Mouse (Mus musculus): ENCODE data around the gene Gm20388.

The Gm20388 gene

DNA sequence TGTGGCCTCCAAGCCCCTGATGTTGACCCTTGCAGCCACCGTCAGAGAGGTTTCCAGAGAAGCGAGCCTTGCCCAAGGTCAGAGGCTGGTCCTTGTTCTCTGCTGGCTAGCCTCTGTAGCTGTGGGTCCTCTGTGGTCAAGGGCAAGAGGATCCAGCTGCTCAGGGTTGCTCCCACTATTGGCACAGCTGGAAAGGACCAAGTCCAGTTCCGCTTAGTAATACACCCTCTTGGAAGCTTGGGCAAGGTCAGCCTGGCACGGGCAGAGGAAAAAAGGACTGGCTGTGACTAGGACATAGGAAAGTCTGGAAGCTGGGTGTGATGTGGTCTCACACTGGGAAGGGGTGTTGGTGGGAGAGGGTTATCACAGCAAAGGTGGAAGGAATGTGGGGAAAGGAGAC lies 538.5 kb downstream of the Gm20388 start:
- DNase-seq (ENCODE audit: extremely low spot score, low read depth, low spot score) = no peak

DNA sequence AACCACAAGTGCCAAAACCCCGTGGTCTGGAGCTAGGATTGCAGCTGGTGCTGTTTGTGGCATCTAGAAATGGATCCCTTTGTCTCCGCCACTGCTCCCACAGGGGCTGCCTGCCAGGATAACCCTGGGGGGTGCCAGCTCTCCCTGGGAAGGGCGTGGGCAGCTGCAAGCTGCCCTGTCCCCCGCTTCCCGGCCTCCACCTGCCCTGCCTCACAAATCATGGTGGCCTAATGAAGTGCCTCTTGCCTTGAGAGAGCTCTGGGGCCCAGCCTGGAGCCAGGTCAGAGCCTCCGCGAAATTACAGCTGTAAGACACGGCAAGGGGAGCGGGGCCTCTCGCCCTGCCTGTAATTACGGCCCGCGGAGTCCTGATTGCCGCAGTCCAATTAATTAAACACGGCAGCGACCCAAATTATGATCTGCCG lies 539.0 kb downstream of the Gm20388 start:
- no peak for DNase-seq (ENCODE audit: extremely low spot score, low read depth, low spot score)

DNA sequence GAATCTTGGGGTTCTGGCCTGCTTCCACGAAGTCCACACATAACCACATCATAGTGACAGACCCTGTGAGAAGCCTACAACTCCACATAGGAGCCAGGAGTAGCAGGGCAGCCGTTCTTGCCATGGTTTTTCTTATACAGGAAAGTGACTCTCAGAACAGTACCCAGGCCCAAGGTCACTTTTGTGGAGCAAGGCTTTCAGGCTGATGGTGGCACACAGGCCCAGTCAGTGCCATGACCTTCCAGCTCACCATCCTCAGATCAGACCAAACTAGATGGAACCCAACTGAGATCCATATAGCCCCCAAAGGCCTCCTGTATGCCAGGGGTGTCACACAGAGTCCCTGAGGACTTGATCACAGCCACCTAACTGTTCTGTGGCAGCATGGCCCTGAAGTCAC lies 541.5 kb downstream of the Gm20388 start:
- no peak for DNase-seq (ENCODE audit: extremely low spot score, low read depth, low spot score)

DNA sequence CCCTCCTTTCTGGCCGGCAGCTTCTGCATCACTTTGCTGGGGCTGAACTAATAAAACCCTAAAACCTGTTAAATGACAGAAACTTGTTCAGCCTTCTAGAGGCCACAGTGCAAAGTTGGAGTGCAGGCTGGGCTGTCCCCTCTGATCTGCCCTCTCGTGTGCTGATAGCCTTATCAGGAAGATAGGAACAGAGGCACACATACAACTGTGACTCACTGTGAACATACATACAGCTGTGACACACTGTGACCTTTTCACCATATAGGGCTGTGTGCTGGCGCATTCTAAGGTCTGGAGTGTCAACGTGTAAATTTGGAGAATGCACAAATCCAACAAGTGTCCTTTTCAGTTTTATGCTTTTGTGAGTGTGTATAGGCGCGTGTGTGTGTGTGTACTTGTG lies 543.8 kb downstream of the Gm20388 start:
- DNase-seq (ENCODE audit: extremely low spot score, low read depth, low spot score) = no peak

- DNase-seq (ENCODE audit: extremely low spot score, low read depth, low spot score) = no peak
Measured at GRCm38 (mm10) chr8:120460375-120460774, 549.7 kb downstream of the Gm20388 start.

GRCm38 (mm10) chr8:120462119-120462551 lies 551.5 kb downstream of the Gm20388 start:
- no peak for DNase-seq (ENCODE audit: extremely low spot score, low read depth, low spot score)

DNA sequence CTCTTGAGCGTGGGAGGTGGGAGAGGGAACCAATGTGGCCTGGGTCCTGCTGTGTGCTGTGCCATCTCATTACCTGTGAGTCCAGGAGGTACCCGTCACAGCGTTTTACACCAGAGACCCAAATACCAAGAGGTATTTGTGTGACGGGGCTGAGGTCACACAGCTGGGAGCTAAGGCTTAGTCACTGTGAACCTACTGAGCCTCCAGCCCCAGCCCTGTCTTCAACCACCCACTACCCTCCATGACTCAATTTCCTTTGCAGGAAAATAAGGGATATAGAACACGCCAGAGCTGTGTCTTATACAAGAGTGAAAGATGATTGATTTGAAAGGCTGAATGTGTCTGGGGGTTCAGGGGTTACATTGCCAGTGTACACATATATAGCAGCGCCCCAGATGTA lies 552.0 kb downstream of the Gm20388 start:
- DNase-seq (ENCODE audit: extremely low spot score, low read depth, low spot score) = no peak

GRCm38 (mm10) chr8:120463918-120464584 lies 553.4 kb downstream of the Gm20388 start:
- no peak for DNase-seq (ENCODE audit: extremely low spot score, low read depth, low spot score)

- DNase-seq (ENCODE audit: extremely low spot score, low read depth, low spot score) = no peak
Measured at GRCm38 (mm10) chr8:120464585-120464937, 553.9 kb downstream of the Gm20388 start.

DNA sequence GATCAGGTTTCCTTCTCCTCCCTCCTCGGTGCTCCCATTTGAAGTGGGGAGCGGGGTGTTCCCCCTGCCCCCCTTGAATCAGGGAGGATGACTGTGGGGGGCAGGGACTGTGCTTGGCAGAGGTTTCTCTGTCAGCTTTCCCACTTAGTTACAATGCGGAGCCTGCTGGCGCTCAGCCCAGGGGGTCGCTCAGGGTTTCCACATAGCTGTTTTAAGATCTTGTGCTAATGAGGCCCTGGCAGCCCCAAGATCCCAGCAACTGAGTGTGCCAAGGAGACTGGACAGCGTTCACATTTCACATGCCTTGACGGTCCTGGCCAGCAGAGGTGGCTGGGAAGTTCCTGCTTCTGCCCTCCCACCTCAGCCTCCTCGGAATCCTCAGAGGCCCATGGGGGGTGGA lies 555.1 kb downstream of the Gm20388 start:
- DNase-seq (ENCODE audit: extremely low spot score, low read depth, low spot score) = no peak

- DNase-seq (ENCODE audit: extremely low spot score, low read depth, low spot score) = no peak
Measured at GRCm38 (mm10) chr8:120466266-120466665, 555.6 kb downstream of the Gm20388 start.

DNA sequence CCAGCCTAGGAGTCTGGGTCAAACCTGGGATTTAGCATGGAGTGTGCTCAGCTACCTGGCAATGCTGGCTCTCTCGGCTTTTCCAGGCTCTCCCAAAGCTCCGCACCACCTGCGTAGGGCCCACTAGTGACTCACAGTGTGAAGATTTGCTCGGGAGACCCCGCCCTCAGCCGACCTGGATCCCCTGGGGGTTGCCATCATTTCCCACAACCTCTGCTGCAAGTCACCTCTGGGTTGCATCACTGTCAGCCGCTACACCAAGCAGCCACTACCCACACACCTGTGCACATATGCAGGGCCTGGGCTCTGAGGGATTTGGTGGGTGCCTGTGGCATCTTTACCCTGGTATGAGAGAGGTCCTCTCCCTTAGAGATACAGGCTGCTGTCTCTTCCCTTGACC lies 557.0 kb downstream of the Gm20388 start:
- no peak for DNase-seq (ENCODE audit: extremely low spot score, low read depth, low spot score)

DNA sequence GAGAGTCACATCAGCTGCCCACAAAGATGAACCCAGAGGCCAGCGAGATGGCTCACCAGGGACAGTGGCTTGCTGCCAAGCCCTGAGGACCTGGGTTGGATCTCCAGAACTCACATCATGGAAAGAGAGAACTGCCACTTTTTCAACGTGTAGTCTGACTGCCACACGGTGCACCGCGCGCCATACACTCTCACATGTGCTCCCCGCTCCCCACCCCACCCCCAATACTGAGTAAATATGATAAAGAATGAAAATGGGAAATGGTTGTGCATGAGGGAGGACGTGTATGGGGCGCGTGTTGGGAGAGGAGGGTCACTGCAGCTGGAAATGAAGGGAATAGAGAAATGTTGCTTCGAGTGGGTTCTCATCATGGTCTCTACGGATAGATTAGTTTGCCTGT lies 559.5 kb downstream of the Gm20388 start:
- DNase-seq (ENCODE audit: extremely low spot score, low read depth, low spot score) = no peak

DNA sequence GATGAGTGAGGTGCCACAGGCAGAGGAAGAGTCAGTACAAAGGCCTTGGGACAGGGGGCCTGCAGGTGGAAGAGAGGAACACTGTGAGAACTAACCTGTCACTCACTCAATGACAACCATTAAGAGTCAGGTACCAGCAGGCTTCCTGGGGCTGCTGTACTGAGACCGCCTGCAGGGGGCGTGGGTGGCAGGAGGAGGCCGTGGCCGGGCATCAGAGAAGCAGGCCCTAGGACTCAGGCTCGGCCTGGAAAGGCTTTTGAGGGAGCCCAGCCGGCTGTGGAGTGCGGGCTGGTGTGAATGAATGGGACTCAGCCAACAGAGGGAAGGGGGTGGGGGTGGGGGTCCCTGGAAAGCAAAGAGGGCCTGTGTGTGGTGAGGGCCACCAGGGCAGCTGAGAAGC lies 560.5 kb downstream of the Gm20388 start:
- no peak for DNase-seq (ENCODE audit: extremely low spot score, low read depth, low spot score)

GRCm38 (mm10) chr8:120471752-120472151 lies 561.1 kb downstream of the Gm20388 start:
- DNase-seq (ENCODE audit: extremely low spot score, low read depth, low spot score) = no peak

- DNase-seq (ENCODE audit: extremely low spot score, low read depth, low spot score) = no peak
Measured at GRCm38 (mm10) chr8:120472230-120472629, 561.6 kb downstream of the Gm20388 start.

- DNase-seq (ENCODE audit: extremely low spot score, low read depth, low spot score) = no peak
Measured at GRCm38 (mm10) chr8:120473729-120474364, 563.2 kb downstream of the Gm20388 start.

DNA sequence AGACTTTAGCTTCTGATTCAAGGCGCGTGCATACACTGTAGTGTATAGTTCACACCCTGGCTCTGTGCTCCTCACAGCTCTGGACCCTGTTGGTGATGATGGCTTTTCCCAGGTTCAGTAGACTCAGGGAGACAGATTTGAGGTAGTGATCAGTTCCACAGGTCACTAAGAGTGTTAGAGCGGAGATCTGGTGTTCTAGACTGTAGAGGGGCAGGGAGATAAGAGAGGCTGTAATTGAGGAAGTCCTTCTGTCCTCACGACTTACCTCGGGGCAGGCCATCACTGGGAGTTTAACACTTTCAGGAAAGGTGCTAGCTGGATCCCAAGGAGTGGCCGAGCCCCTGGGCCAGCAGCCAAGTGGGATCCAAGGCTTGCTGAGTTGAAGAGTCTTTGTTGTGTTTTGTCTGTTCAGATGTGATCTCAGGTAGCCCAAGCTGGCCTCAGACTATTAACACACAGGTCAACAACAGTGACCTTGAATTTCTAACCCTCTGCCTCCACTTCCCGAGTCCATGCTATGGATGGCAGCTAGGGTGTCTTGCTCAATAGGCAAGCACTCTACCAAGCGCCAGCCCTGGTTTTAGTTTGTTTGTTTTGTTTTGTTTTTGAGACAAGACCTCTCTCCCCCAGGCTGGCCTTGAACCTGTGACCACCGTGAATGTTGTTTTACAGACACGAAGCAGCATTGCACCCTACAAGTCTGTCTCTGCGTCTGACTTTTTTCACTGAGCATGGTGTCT lies 564.0 kb downstream of the Gm20388 start:
- no peak for DNase-seq (ENCODE audit: extremely low spot score, low read depth, low spot score)

DNA sequence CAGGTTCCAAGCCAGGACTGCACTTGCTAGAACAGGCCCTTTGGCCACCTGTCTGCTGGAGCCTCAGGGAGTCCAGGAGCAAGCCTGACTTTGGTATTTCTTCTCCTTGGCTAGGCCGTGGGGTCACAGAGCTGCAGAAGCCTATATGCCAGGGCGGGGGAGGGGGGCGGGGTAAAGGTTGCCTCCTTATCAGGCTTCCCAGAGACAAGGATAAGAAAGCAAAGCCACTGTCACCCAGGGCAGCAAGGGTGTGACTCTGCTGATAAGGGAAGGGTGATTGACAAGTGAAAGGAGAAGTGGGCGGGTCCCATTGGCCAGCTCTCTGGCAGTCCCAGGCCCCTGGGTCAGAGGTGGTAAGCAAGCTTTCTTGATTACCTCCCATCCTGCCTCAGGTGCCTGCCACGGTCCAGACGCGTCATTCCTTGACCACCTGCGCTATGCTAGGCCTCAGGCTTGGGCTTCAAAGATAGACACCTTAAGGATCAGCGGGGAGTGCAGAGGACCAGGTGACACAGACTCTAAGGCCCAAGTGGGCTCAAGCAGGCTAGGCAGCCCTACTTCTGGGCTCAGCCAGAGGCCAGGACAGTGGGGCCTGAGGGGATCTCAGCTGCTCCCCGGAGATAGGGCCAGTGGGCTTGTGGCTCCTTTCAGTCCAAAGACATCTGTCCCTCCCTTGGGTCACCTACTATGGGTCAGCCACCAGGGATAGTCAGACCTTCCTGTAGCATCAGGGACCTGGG lies 565.0 kb downstream of the Gm20388 start:
- no peak for DNase-seq (ENCODE audit: extremely low spot score, low read depth, low spot score)

GRCm38 (mm10) chr8:120476711-120477575 lies 566.3 kb downstream of the Gm20388 start:
- no peak for DNase-seq (ENCODE audit: extremely low spot score, low read depth, low spot score)

DNA sequence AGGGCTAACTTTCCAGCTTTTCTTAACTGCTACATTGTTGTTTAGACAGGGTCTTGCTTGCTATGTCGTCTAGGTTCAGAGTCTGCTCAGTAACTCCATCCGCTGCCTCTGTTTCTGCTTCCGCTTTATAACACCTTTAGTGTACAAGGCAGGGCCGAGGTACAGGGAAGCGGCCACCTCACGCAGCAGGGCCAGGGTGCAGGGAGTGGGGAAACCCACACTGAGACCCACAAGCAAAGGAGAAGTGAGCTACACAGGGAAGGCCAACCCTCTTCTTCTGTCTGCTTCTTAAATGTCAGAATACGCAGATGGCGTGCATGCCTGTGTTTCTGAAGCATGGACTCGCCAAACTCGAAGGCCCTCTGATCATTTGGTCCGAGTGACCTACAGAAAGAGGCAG lies 568.1 kb downstream of the Gm20388 start:
- no peak for DNase-seq (ENCODE audit: extremely low spot score, low read depth, low spot score)
